Mouse (Mus musculus): ENCODE data around the gene Hexdc. TPM values are rescaled to one million over a fixed set of nuclear protein-coding genes. Genes with fewer than 3 reads are reported as not detected.

Gene Hexdc
- 10 to 100 TPM in 25 of 26 experiments, 1 to 10 TPM in 1; 5.2 to 43.3 (median 30.7) TPM for total RNA-seq (2018; cell fraction: chromatin; rRNA removed)
- total RNA-seq (2018; cell fraction: cytosol; rRNA removed): 1 to 10 TPM; 2.3 to 5.0 (median 3.6) TPM
- total RNA-seq (2018; cell fraction: nucleus; rRNA removed): 10 to 100 TPM in 21 of 26 experiments, 1 to 10 TPM in 5; 5.0 to 29.9 (median 16.5) TPM
- polyA plus RNA-seq (2018): 3.2 to 5.5 TPM (median 4.4 TPM) in 3 replicates

- H3K79me2 ChIP-seq (ENCODE audit: inconsistent target): no peaks in the 10 kb centered on the region
- H3K4me3 ChIP-seq (ENCODE audit: inconsistent target): peak within 1 kb of the TSS; percentile 49
- H3K36me3 ChIP-seq (ENCODE audit: inconsistent target): no peaks in the 10 kb centered on the region; the same call in 1 of the 2 replicates
- H3K27ac ChIP-seq: no peak within 1 kb of the TSS
- 0% methylated on average over 68 of the region's 70 CpGs for WGBS (ENCODE audit: missing documents)
Observed at GRCm38 (mm10) chr11:121204161-121205006, at the start of gene Hexdc, which contains the start of gene Ogfod3. Hexdc (plus strand) TSS chr11:121204433. Ogfod3 (minus strand) TSS chr11:121204711.

GRCm38 (mm10) chr11:121156411-121156891 lies 47.8 kb upstream of the Hexdc start:
- Histone ChIP-seq H3K4me3 (ENCODE audit: inconsistent target) (no peak overlapping the region), H3K27ac (no peak overlapping the region), H3K36me3 (ENCODE audit: inconsistent target) (no peaks in the 10 kb centered on the region), H3K79me2 (ENCODE audit: inconsistent target) (no peaks in the 10 kb centered on the region)
- 6% methylated on average over 45 of the region's 45 CpGs for WGBS (ENCODE audit: missing documents)

- WGBS (ENCODE audit: missing documents): 85% methylated on average over 5 of the region's 5 CpGs
- no peak within 1 kb of the TSS for H3K4me3 ChIP-seq (ENCODE audit: inconsistent target)
- no peak within 1 kb of the TSS for H3K27ac ChIP-seq
- H3K36me3 ChIP-seq (ENCODE audit: inconsistent target): no peaks in the 10 kb centered on the region
- H3K79me2 ChIP-seq (ENCODE audit: inconsistent target): no peaks in the 10 kb centered on the region
Observed at GRCm38 (mm10) chr11:121159971-121160370, 44.3 kb upstream of the Hexdc start, which contains the start of gene Uts2r. Uts2r (plus strand) TSS chr11:121160271.

GRCm38 (mm10) chr11:121160636-121161346 lies 43.4 kb upstream of the Hexdc start:
- no peaks in the 10 kb centered on the region for H3K36me3 ChIP-seq (ENCODE audit: inconsistent target)
- H3K27ac ChIP-seq: no peak overlapping the region
- no peak overlapping the region for H3K4me3 ChIP-seq (ENCODE audit: inconsistent target)
- no peaks in the 10 kb centered on the region for H3K79me2 ChIP-seq (ENCODE audit: inconsistent target)
- WGBS (ENCODE audit: missing documents): 95% methylated on average over 26 of the region's 26 CpGs

GRCm38 (mm10) chr11:121163751-121164150 lies 40.5 kb upstream of the Hexdc start:
- Histone ChIP-seq H3K36me3 (ENCODE audit: inconsistent target) (no peaks in the 10 kb centered on the region), H3K4me3 (ENCODE audit: inconsistent target) (no peak overlapping the region), H3K27ac (no peak overlapping the region), H3K79me2 (ENCODE audit: inconsistent target) (no peaks in the 10 kb centered on the region)
- 91% methylated on average over 4 of the region's 4 CpGs for WGBS (ENCODE audit: missing documents)

- 97% methylated on average over 5 of the region's 5 CpGs for WGBS (ENCODE audit: missing documents)
- H3K36me3 ChIP-seq (ENCODE audit: inconsistent target): no peaks in the 10 kb centered on the region
- no peaks in the 10 kb centered on the region for H3K79me2 ChIP-seq (ENCODE audit: inconsistent target)
- no peak overlapping the region for H3K4me3 ChIP-seq (ENCODE audit: inconsistent target)
- H3K27ac ChIP-seq: no peak overlapping the region
Observed at GRCm38 (mm10) chr11:121173203-121173602, 31.0 kb upstream of the Hexdc start.

GRCm38 (mm10) chr11:121174234-121174633 lies 30.0 kb upstream of the Hexdc start:
- WGBS (ENCODE audit: missing documents): 69% methylated on average over 3 of the region's 3 CpGs
- H3K36me3 ChIP-seq (ENCODE audit: inconsistent target): no peaks in the 10 kb centered on the region

GRCm38 (mm10) chr11:121176285-121177270 lies 27.7 kb upstream of the Hexdc start:
- WGBS (ENCODE audit: missing documents): 72% methylated on average over 12 of the region's 12 CpGs
- Histone ChIP-seq H3K27ac (no peak overlapping the region), H3K79me2 (ENCODE audit: inconsistent target) (no peaks in the 10 kb centered on the region), H3K4me3 (ENCODE audit: inconsistent target) (no peak overlapping the region), H3K36me3 (ENCODE audit: inconsistent target) (no peaks in the 10 kb centered on the region)

More at GRCm38 (mm10) chr11:121174234-121174633, 30.0 kb upstream of the Hexdc start:
- Histone ChIP-seq H3K79me2 (ENCODE audit: inconsistent target) (no peaks in the 10 kb centered on the region), H3K4me3 (ENCODE audit: inconsistent target) (no peak overlapping the region), H3K27ac (no peak overlapping the region)

- no peaks in the 10 kb centered on the region for H3K79me2 ChIP-seq (ENCODE audit: inconsistent target)
- WGBS (ENCODE audit: missing documents): 88% methylated on average over 3 of the region's 3 CpGs
- H3K4me3 ChIP-seq (ENCODE audit: inconsistent target): no peak overlapping the region
- no peaks in the 10 kb centered on the region for H3K36me3 ChIP-seq (ENCODE audit: inconsistent target)
- H3K27ac ChIP-seq: no peak overlapping the region
Observed at GRCm38 (mm10) chr11:121189681-121190080, 14.6 kb upstream of the Hexdc start.

GRCm38 (mm10) chr11:121192742-121193141 lies 11.5 kb upstream of the Hexdc start:
- Histone ChIP-seq H3K36me3 (ENCODE audit: inconsistent target) (no peaks in the 10 kb centered on the region), H3K79me2 (ENCODE audit: inconsistent target) (no peaks in the 10 kb centered on the region), H3K4me3 (ENCODE audit: inconsistent target) (no peak overlapping the region), H3K27ac (no peak overlapping the region)
- 92% methylated on average over 2 of the region's 2 CpGs for WGBS (ENCODE audit: missing documents)

- Histone ChIP-seq H3K36me3 (ENCODE audit: inconsistent target) (no peaks in the 10 kb centered on the region), H3K27ac (no peak overlapping the region), H3K4me3 (ENCODE audit: inconsistent target) (no peak overlapping the region), H3K79me2 (ENCODE audit: inconsistent target) (no peaks in the 10 kb centered on the region)
- 94% methylated on average over 3 of the region's 3 CpGs for WGBS (ENCODE audit: missing documents)
Observed at GRCm38 (mm10) chr11:121193415-121193814, 10.8 kb upstream of the Hexdc start.

GRCm38 (mm10) chr11:121198622-121199021 lies 5.6 kb upstream of the Hexdc start:
- Histone ChIP-seq H3K27ac (no peak overlapping the region), H3K4me3 (ENCODE audit: inconsistent target) (no peak overlapping the region), H3K79me2 (ENCODE audit: inconsistent target) (no peaks in the 10 kb centered on the region), H3K36me3 (ENCODE audit: inconsistent target) (no peaks in the 10 kb centered on the region)
- 68% methylated on average over 2 of the region's 2 CpGs for WGBS (ENCODE audit: missing documents)

- Histone ChIP-seq H3K4me3 (ENCODE audit: inconsistent target) (no peak overlapping the region), H3K36me3 (ENCODE audit: inconsistent target) (no peaks in the 10 kb centered on the region), H3K27ac (no peak overlapping the region), H3K79me2 (ENCODE audit: inconsistent target) (no peaks in the 10 kb centered on the region)
- WGBS (ENCODE audit: missing documents): 89% methylated on average over 4 of the region's 4 CpGs
Observed at GRCm38 (mm10) chr11:121199851-121200250, 4.4 kb upstream of the Hexdc start.
